8 mouse cellular contexts compared by ENCODE assay signal in genomic region chr3:89613526-89614523, GRCm38 (mm10).
DNase-seq lines count a peak whose midpoint lies in the region; ATAC-seq and TF ChIP-seq lines count a peak whose summit lies in the region.

No protein-coding gene starts in this region.

- H3K27ac ChIP-seq in forebrain, embryonic 10.5 days, result peak overlapping the region; percentile 41; the same call in 1 of the 2 replicates
- peak overlapping the region; percentile 43 for H3K27ac ChIP-seq in heart, embryonic 15.5 days
- peak overlapping the region; percentile 2; the same call in 1 of the 2 replicates for H3K27ac ChIP-seq in kidney, postnatal 0 days
- peak overlapping the region; percentile 46; the same call in 1 of the 2 replicates for H3K27ac ChIP-seq in limb, embryonic 14.5 days (replicated peaks; ENCODE audit: low read depth, low read length)

- peak; percentile 84 for ATAC-seq in heart, embryonic 15.5 days (replicated peaks; ENCODE audit: insufficient number of reproducible peaks, insufficient read depth, low FRiP score, low read depth)
- ATAC-seq in kidney, postnatal 0 days (replicated peaks; ENCODE audit: low FRiP score, low read depth), result peak; percentile 83
- ATAC-seq in limb, embryonic 14.5 days (ENCODE audit: low FRiP score, low read depth), result peak; percentile 85

- DNase-seq in embryo, embryonic 10.5 days (ENCODE audit: low spot score), result peak; percentile 31
- DNase-seq in embryo, embryonic 10 days (ENCODE audit: low spot score), result no peak
- DNase-seq in forebrain, embryonic 10.5 days (ENCODE audit: extremely low spot score, low spot score), result no peak
- peak; percentile 93 for DNase-seq in kidney, postnatal 0 days (ENCODE audit: low spot score)
- DNase-seq in limb, embryonic 14.5 days (ENCODE audit: low spot score), result peak; percentile 84
- peak; percentile 71 for DNase-seq in ovary, postnatal 14 days (ENCODE audit: low spot score)
- DNase-seq in thymus, postnatal 14 days, result no peak

- TF ChIP-seq POLR2A in limb, embryonic 14.5 days (IDR thresholded peaks at IDR 0.05; ENCODE audit: borderline replicate concordance, extremely low read depth, insufficient read depth, insufficient read length), result no peak

- H3K9ac ChIP-seq in heart, embryonic 15.5 days, result no peak overlapping the region
- no peak overlapping the region for H3K9ac ChIP-seq in kidney, postnatal 0 days (ENCODE audit: low read depth, low read length)
- H3K9ac ChIP-seq in limb, embryonic 14.5 days (ENCODE audit: low read depth, low read length, severe bottlenecking), result no peak overlapping the region; the same call in 1 of the 2 replicates

- peak overlapping the region; percentile 17; the same call in 1 of the 2 replicates for H3K4me2 ChIP-seq in heart, embryonic 15.5 days
- H3K4me2 ChIP-seq in kidney, postnatal 0 days (ENCODE audit: low read length), result no peak overlapping the region
- H3K4me2 ChIP-seq in limb, embryonic 14.5 days (replicated peaks; ENCODE audit: low read depth, low read length, severe bottlenecking), result no peak overlapping the region

- peaks cover 17% of the 10 kb centered on the region for H3K4me1 ChIP-seq in forebrain, embryonic 10.5 days
- peaks cover 14% of the 10 kb centered on the region for H3K4me1 ChIP-seq in heart, embryonic 15.5 days (replicated peaks)
- H3K4me1 ChIP-seq in kidney, postnatal 0 days (replicated peaks; ENCODE audit: insufficient read depth, low read length), result peaks cover 13% of the 10 kb centered on the region
- H3K4me1 ChIP-seq in limb, embryonic 14.5 days (ENCODE audit: control insufficient read depth, insufficient read depth, low read length), result peaks cover 13% of the 10 kb centered on the region

- TF ChIP-seq CTCF in kidney, postnatal 0 days (IDR thresholded peaks at IDR 0.05; ENCODE audit: low read depth), result no peak

- 80% methylated on average over 18 of the region's 18 CpGs for WGBS in forebrain, embryonic 10.5 days
- whole genome bisulfite sequencing in heart, embryonic 15.5 days, result 20% methylated on average over 18 of the region's 18 CpGs
- WGBS in kidney, postnatal 0 days, result 27% methylated on average over 18 of the region's 18 CpGs
- WGBS in limb, embryonic 14.5 days, result 23% methylated on average over 18 of the region's 18 CpGs

- no peaks in the 10 kb centered on the region for H3K27me3 ChIP-seq in forebrain, embryonic 10.5 days (ENCODE audit: poor library complexity, severe bottlenecking)
- H3K27me3 ChIP-seq in heart, embryonic 15.5 days, result no peaks in the 10 kb centered on the region
- no peaks in the 10 kb centered on the region for H3K27me3 ChIP-seq in kidney, postnatal 0 days (ENCODE audit: insufficient read depth, low read length)
- no peaks in the 10 kb centered on the region for H3K27me3 ChIP-seq in limb, embryonic 14.5 days (ENCODE audit: control insufficient read depth, insufficient read depth, low read length)

- H3K36me3 ChIP-seq in forebrain, embryonic 10.5 days (replicated peaks), result no peaks in the 10 kb centered on the region
- H3K36me3 ChIP-seq in heart, embryonic 15.5 days, result no peaks in the 10 kb centered on the region
- H3K36me3 ChIP-seq in kidney, postnatal 0 days (ENCODE audit: insufficient read depth, low read length), result no peaks in the 10 kb centered on the region
- no peaks in the 10 kb centered on the region for H3K36me3 ChIP-seq in limb, embryonic 14.5 days (ENCODE audit: control insufficient read depth, insufficient read depth, low read length)

- H3K9me3 ChIP-seq in forebrain, embryonic 10.5 days, result no peaks in the 10 kb centered on the region
- H3K9me3 ChIP-seq in heart, embryonic 15.5 days (replicated peaks), result no peaks in the 10 kb centered on the region
- no peaks in the 10 kb centered on the region for H3K9me3 ChIP-seq in kidney, postnatal 0 days (replicated peaks; ENCODE audit: low read length)
- H3K9me3 ChIP-seq in limb, embryonic 14.5 days (ENCODE audit: control insufficient read depth, low read length), result no peaks in the 10 kb centered on the region

- no peak overlapping the region for H3K4me3 ChIP-seq in forebrain, embryonic 10.5 days
- no peak overlapping the region for H3K4me3 ChIP-seq in heart, embryonic 15.5 days
- no peak overlapping the region for H3K4me3 ChIP-seq in kidney, postnatal 0 days (replicated peaks; ENCODE audit: low read depth, low read length)
- no peak overlapping the region for H3K4me3 ChIP-seq in limb, embryonic 14.5 days (replicated peaks; ENCODE audit: low read length)

Comparison
In these comparisons a context has a peak if more than half of its experiments do, and no peak if none do; other contexts are left out.
1. DNase-seq: peak in embryo, embryonic 10.5 days (single experiment), kidney, postnatal 0 days (single experiment), limb, embryonic 14.5 days (single experiment) and ovary, postnatal 14 days (single experiment); none in embryo, embryonic 10 days (single experiment), forebrain, embryonic 10.5 days (single experiment) and thymus, postnatal 14 days (single experiment).
2. Peak in every context shown above with its lines, with median percentiles within 50 percentile points of each other: H3K27ac ChIP-seq and ATAC-seq.